Mouse (Mus musculus): ENCODE measurements around the gene Tmub2.

DNA sequence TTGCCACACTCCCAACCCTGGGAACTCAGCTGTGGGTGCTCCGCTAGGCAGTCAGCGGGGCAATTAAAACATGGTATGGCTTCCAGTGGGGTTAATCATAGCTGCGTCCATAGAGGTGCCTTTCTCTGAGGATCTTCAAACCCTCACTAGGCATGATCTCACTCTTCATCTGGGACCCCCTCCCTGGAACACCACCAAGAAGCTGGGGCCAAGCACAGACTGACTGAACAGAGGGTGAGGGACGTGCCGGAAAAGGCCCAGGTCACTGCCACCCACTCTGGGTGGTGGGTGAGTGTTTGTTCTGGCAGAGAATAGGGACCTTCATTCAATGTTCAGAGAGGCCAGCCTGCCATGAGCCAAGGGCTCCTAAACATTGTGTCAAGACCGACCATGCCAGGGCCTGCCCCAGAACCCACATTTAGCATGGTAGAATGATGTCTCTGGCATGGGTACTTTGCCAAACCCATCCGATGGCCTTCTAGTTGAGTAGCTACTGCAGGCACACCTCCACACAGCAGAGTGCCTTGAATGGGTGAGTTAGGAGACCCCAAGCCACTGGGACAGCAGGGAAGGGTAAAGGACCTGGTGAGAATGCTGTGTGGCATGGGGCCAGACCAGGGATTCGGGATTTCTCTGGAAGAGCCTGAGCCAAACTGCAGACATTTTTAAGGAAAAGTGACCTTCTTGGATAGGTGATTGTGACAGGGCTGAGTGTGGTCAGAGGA is 17.9 kb upstream of the Tmub2 start:
- no peak for TF ChIP-seq MAFK (IDR thresholded peaks at IDR 0.05; ENCODE audit: insufficient read depth, low read depth, low read length)
- no peak for TF ChIP-seq ZNF384 (IDR thresholded peaks at IDR 0.05; ENCODE audit: low read depth, low read length)
- TF ChIP-seq HCFC1 (IDR thresholded peaks at IDR 0.05; ENCODE audit: borderline replicate concordance, insufficient read depth, low read length): no peak
- no peak for TF ChIP-seq ZC3H11A (IDR thresholded peaks at IDR 0.05; ENCODE audit: borderline replicate concordance, low read depth, low read length)
- TF ChIP-seq CHD2 (IDR thresholded peaks at IDR 0.05; ENCODE audit: low read depth, low read length): no peak
